Mouse (Mus musculus): ENCODE data around the gene Trim46.

GRCm38 (mm10) chr3:89193853-89194252 lies 52.3 kb downstream of the Trim46 start:
- TF ChIP-seq CTCF (conservative IDR thresholded peaks at IDR 0.05; ENCODE audit: low read length) = peak; percentile 21
- TF ChIP-seq POU5F1 (IDR thresholded peaks at IDR 0.05; ENCODE audit: borderline replicate concordance, low read length) = no peak
- no peak for TF ChIP-seq NANOG (IDR thresholded peaks at IDR 0.05; ENCODE audit: borderline replicate concordance, low read length)

All from E14TG2a.4 (cell line).